Mouse (Mus musculus) liver, adult (tissue): ENCODE data around the gene Csf3r.

Experiments
- GATA4 ChIP-seq: IDR thresholded peaks from 2 replicates; pipeline ENCODE4 v1.6.1; 2014; ENCODE audit warnings: mild to moderate bottlenecking, low read length; ENCODE audit not compliant: insufficient replicate concordance

The Csf3r gene

GRCm38 (mm10) chr4:126083021-126083420 is 58.7 kb downstream of the Csf3r start:
- TF ChIP-seq GATA4, result no peak

DNA sequence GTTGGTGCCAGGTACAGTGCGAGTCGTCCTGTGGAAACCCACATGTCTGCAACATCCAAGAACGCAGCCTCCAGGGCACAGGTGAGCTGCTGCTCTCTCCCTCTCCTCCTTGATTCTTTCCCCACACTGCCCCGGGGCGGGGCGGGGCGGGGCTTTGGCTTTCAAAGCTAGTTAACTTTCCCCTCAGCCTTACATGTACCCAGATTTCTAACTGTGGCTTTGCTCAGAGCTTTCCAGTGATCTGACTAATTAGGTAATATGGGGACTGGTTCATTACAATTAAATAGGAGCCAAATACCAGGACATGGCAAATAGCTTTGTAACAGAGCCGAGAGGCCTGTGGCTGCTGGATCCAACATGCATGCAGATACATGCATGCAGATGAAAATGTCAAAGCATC is 60.0 kb downstream of the Csf3r start:
- no peak for TF ChIP-seq GATA4

DNA sequence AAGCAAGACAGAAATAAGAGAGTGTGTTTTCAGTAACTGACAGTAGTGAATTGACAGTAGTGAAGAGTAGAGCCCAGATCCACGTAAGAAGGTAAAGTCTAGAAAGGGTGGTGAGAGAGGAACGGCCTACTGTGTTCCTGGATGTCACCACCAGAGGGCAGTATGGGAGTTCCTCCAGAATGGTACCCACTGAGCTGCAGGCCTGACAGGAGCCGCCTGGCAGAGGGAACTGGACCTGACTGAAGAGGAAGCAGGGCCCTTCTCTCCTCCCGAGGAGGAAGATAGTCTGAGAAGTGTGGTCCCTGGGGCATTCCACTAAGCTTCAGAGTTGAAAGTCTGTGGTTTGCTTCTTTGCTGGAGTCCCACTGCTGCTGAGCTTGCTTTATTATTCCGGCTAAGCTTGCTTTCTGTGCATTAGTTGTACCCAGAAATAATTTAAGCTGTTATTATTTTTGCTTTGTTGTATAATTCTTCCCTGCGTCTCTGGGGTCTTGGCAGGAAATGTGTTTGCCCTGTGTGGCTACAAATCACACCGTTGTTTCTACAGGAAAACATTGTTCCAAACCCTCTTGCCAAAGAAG is 61.7 kb downstream of the Csf3r start:
- no peak for TF ChIP-seq GATA4

DNA sequence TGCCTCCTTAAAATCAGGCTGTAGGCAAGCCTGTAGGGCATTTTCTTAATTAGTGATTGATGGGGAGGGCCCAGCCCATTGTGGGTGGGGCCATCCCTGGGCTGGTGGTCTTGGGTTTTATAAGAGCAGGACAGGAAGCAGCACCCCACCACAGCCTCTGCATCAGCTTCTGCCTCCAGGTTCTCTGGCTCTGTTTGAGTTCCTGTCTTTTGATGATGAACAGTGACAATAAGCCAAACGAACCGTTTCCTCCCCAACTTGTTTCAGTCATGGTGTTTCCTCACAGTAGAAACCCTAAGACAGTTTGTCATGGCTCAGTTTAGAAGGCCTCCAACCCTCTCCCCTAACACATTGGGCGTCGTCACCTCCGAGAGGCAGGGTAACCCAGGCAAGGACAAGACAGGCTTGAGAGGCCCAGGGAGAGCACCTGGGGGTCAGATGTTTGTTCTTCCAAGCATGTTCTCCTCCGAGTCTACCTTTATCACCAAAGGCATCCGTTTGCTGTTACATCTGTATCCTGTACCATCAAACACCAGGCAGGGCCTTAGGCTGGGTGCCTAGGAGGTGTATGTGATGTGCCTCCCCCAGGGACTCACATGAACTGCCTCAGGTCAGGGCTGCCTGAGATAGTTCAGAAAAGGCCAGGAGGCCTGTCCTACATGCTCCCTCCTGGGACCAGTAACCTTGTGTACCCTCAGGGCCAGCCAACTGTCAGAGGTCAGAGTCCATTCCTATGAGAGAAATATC is 65.9 kb downstream of the Csf3r start:
- TF ChIP-seq GATA4, result no peak

GRCm38 (mm10) chr4:126090848-126091124 is 66.4 kb downstream of the Csf3r start:
- TF ChIP-seq GATA4, result peak; percentile 82; the same call in 1 of the 2 replicates

DNA sequence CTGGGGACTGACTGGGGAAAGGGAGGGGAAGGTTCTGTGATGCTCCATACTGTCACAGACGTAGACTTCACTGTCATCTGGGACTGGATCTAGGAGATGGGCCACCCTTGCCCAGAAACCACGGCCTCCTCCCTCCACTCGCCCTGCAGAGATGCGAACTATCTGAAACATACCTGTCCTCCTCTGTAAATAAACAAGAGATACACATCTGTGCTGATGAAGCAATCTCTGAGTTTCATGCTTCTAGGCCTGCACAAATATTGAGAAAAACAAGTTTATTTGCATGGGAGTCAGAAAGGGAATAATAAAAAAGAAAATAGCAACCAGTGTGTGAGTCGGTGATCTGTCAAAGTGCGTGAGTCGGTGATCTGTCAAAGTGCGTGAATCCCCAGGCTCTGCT is 67.5 kb downstream of the Csf3r start:
- TF ChIP-seq GATA4, result peak; percentile 88; the same call in 1 of the 2 replicates
